Mouse (Mus musculus): ENCODE results near the gene Eif3i. TPM values are rescaled to one million over a fixed set of nuclear protein-coding genes. Genes with fewer than 3 reads are reported as not detected.

Gene Eif3i
- total and polyA plus RNA-seq, 2 experiments, result 170 to 186 TPM

DNA sequence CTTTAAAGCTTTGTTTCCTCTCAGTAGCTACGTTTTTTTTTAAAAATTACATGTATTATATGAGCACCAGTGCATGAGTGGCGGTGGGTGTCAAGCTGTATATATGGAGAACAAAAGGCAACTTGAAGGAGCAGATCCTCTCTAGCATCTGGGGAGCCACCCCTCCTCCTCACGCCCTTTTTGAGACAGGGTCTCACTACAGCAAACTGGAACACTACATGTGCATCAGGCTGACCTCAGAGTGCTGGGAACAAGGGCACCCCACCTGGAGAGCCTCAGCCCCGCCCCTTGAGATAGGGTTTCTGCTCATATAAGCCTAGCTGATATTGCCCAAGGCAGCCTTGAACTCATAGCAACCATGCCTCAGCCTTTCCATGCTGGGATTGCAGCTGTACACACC is 25.0 kb upstream of the Eif3i start:
- H3K36me3 ChIP-seq (ENCODE audit: control insufficient read depth, insufficient read depth, low read length), result peaks cover 21% of the 10 kb centered on the region
- no peaks in the 10 kb centered on the region for H3K27me3 ChIP-seq (ENCODE audit: control insufficient read depth, insufficient read depth, low read length)
- TF ChIP-seq POLR2A (IDR thresholded peaks at IDR 0.05; ENCODE audit: extremely low read depth, insufficient read depth, low read length), result no peak
- TF ChIP-seq CTCF (IDR thresholded peaks at IDR 0.05; ENCODE audit: low read depth, low read length), result no peak
- no peak overlapping the region for H3K9ac ChIP-seq (ENCODE audit: low read depth, low read length)
- no peak overlapping the region for H3K4me3 ChIP-seq (ENCODE audit: insufficient read depth, low read depth, low read length)
- H3K4me1 ChIP-seq (ENCODE audit: control insufficient read depth, insufficient read depth, low read length), result peaks cover 10% of the 10 kb centered on the region
- H3K79me2 ChIP-seq (ENCODE audit: control insufficient read depth, insufficient read depth, low read length), result 0 out of 2 replicates have a peak, but pooled peaks cover 4% of the 10 kb centered on the region
- no peak for DNase-seq (ENCODE audit: extremely low read depth, low read depth, low spot score)
- H3K27ac ChIP-seq (replicated peaks; ENCODE audit: insufficient read depth, low read depth, low read length), result no peak overlapping the region
- WGBS, result 68% methylated on average over 4 of the region's 4 CpGs

DNA sequence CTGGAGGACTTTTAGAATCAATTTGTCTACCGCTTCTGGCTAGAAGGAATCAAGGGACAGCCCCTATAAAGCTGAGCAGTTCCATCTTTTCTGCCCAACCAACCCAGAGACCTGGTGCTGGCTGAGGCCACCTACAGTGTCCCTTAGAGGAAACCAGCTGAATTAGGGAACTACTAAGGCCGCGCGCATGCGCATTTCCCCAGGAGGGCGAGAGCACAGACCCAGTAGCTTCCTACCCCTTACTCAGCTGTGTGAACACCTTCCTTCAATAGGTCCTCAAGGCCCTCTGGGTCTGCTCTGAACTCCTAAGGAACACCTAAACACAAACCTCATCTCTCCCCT is 24.6 kb upstream of the Eif3i start:
- 0 out of 2 replicates have a peak, but pooled peaks cover 4% of the 10 kb centered on the region for H3K79me2 ChIP-seq (ENCODE audit: control insufficient read depth, insufficient read depth, low read length)
- peak; percentile 15 for DNase-seq (ENCODE audit: extremely low read depth, low read depth, low spot score)
- H3K36me3 ChIP-seq (ENCODE audit: control insufficient read depth, insufficient read depth, low read length), result peaks cover 17% of the 10 kb centered on the region
- H3K27ac ChIP-seq (replicated peaks; ENCODE audit: insufficient read depth, low read depth, low read length), result peak overlapping the region; percentile 7
- 51% methylated on average over 6 of the region's 6 CpGs for WGBS
- H3K9ac ChIP-seq (ENCODE audit: low read depth, low read length), result no peak overlapping the region; the same call in 1 of the 2 replicates
- TF ChIP-seq POLR2A (IDR thresholded peaks at IDR 0.05; ENCODE audit: extremely low read depth, insufficient read depth, low read length) (no peak), CTCF (IDR thresholded peaks at IDR 0.05; ENCODE audit: low read depth, low read length) (no peak)
- no peaks in the 10 kb centered on the region for H3K27me3 ChIP-seq (ENCODE audit: control insufficient read depth, insufficient read depth, low read length)
- H3K4me3 ChIP-seq (ENCODE audit: insufficient read depth, low read depth, low read length), result peak overlapping the region; percentile 13; the same call in 1 of the 2 replicates
- H3K4me1 ChIP-seq (ENCODE audit: control insufficient read depth, insufficient read depth, low read length), result peaks cover 10% of the 10 kb centered on the region

DNA sequence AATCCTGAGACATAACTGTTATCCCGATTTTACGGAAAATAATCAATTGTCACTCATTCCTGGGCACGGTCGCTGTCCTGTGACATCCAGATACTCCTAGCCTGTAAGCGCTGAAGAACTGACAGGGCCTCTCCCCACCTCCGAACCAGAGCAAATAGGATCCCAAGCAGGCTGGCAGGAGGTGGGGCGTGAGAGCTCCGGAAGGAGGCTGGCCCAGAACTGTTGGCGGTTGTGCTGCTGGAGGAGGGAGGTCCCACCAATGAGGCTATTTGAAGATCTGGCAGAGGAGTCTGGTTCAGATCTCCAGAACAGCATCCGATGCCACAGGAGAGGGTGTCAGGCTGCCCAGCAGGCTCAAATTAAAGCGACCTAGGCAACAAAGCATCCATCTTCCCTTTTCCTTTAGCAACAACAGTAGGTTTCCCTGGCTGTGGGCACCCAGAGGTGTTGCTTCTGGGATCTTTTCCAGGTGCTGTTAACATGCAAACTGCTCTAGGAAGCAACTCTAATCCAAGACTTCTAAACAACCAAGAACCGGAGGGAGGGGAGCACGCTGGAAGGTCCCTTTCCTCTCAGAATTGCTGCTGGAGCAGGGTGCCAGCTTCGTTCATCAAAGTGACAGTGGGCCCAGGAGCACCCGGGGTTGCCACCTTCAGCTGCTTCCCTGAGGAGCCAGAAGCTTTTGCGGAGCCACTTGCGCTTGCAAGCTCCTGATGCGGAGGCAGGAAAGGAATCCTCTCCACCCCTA is 24.0 kb upstream of the Eif3i start:
- TF ChIP-seq POLR2A (IDR thresholded peaks at IDR 0.05; ENCODE audit: extremely low read depth, insufficient read depth, low read length) (no peak), CTCF (IDR thresholded peaks at IDR 0.05; ENCODE audit: low read depth, low read length) (no peak)
- H3K79me2 ChIP-seq (ENCODE audit: control insufficient read depth, insufficient read depth, low read length), result 0 out of 2 replicates have a peak, but pooled peaks cover 4% of the 10 kb centered on the region
- H3K9ac ChIP-seq (ENCODE audit: low read depth, low read length), result no peak overlapping the region; the same call in 1 of the 2 replicates
- peak overlapping the region; percentile 67 for H3K4me3 ChIP-seq (ENCODE audit: insufficient read depth, low read depth, low read length)
- peak overlapping the region; percentile 70 for H3K27ac ChIP-seq (replicated peaks; ENCODE audit: insufficient read depth, low read depth, low read length)
- H3K27me3 ChIP-seq (ENCODE audit: control insufficient read depth, insufficient read depth, low read length), result no peaks in the 10 kb centered on the region
- DNase-seq (ENCODE audit: extremely low read depth, low read depth, low spot score), result peak; percentile 88
- H3K4me1 ChIP-seq (ENCODE audit: control insufficient read depth, insufficient read depth, low read length), result peaks cover 10% of the 10 kb centered on the region
- H3K36me3 ChIP-seq (ENCODE audit: control insufficient read depth, insufficient read depth, low read length), result peaks cover 13% of the 10 kb centered on the region
- 7% methylated on average over 18 of the region's 18 CpGs for WGBS

GRCm38 (mm10) chr4:129623681-129624091 is 23.2 kb upstream of the Eif3i start, which contains the start of gene Ccdc28b:
Ccdc28b (minus strand) TSS chr4:129623947.
- peak within 1 kb of the TSS; percentile 70 for H3K27ac ChIP-seq (replicated peaks; ENCODE audit: insufficient read depth, low read depth, low read length)
- peaks cover 12% of the 10 kb centered on the region for H3K4me1 ChIP-seq (ENCODE audit: control insufficient read depth, insufficient read depth, low read length)
- H3K9ac ChIP-seq (ENCODE audit: low read depth, low read length), result peak within 1 kb of the TSS; percentile 79
- peaks cover 7% of the 10 kb centered on the region for H3K36me3 ChIP-seq (ENCODE audit: control insufficient read depth, insufficient read depth, low read length)
- 0 out of 2 replicates have a peak, but pooled peaks cover 4% of the 10 kb centered on the region for H3K79me2 ChIP-seq (ENCODE audit: control insufficient read depth, insufficient read depth, low read length)
- 1% methylated on average over 10 of the region's 10 CpGs for WGBS
- peak within 1 kb of the TSS; percentile 67 for H3K4me3 ChIP-seq (ENCODE audit: insufficient read depth, low read depth, low read length)
- peak; percentile 66 for DNase-seq (ENCODE audit: extremely low read depth, low read depth, low spot score)
- TF ChIP-seq POLR2A (IDR thresholded peaks at IDR 0.05; ENCODE audit: extremely low read depth, insufficient read depth, low read length), result no peak
- TF ChIP-seq CTCF (IDR thresholded peaks at IDR 0.05; ENCODE audit: low read depth, low read length), result no peak
- H3K27me3 ChIP-seq (ENCODE audit: control insufficient read depth, insufficient read depth, low read length), result no peaks in the 10 kb centered on the region

DNA sequence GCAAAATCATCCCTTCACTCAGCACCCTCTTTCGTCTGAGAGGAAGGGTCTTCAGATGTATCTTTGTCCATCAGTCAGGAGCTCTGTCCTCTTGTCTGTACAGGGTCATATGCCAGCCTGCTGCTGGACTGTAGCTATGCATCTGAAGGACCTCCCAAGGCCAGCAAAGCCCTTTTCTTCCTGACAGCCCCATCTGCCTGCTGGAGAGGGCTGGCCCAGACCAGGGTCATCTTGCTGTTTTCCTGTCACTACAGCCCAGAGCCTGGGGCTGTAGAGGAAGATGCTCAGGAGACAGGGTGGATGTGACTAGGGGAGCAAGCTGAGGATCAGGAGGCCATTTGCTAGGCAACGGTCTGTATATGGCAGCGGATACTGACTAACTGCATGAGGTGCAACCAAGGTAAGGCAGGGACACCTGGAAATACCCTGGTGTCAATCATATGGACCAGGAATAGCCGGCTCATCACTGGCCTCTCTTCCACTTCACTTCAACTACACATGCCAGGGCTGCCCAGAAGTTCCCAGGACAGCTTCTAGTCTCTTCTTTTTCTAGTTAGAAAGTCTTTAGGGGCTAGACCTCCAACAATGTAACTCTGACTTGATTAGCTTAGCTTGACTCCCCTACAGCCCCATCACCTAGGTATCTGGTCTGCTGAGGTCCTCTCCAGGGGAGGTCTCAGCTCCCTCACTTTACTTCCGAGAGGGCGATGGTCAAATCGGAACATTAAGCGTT is 22.5 kb upstream of the Eif3i start:
- Histone ChIP-seq H3K27ac (replicated peaks; ENCODE audit: insufficient read depth, low read depth, low read length) (no peak overlapping the region; the same call in 1 of the 2 replicates), H3K4me3 (ENCODE audit: insufficient read depth, low read depth, low read length) (peak overlapping the region; percentile 67), H3K79me2 (ENCODE audit: control insufficient read depth, insufficient read depth, low read length) (0 out of 2 replicates have a peak, but pooled peaks cover 4% of the 10 kb centered on the region), H3K36me3 (ENCODE audit: control insufficient read depth, insufficient read depth, low read length) (no peaks in the 10 kb centered on the region), H3K9ac (ENCODE audit: low read depth, low read length) (peak overlapping the region; percentile 79), H3K4me1 (ENCODE audit: control insufficient read depth, insufficient read depth, low read length) (peaks cover 16% of the 10 kb centered on the region), H3K27me3 (ENCODE audit: control insufficient read depth, insufficient read depth, low read length) (no peaks in the 10 kb centered on the region)
- TF ChIP-seq POLR2A (IDR thresholded peaks at IDR 0.05; ENCODE audit: extremely low read depth, insufficient read depth, low read length) (no peak), CTCF (IDR thresholded peaks at IDR 0.05; ENCODE audit: low read depth, low read length) (no peak)
- DNase-seq (ENCODE audit: extremely low read depth, low read depth, low spot score), result no peak
- 27% methylated on average over 8 of the region's 8 CpGs for WGBS
